Mouse (Mus musculus): Measurements from ENCODE around the gene Afap1.

DNA sequence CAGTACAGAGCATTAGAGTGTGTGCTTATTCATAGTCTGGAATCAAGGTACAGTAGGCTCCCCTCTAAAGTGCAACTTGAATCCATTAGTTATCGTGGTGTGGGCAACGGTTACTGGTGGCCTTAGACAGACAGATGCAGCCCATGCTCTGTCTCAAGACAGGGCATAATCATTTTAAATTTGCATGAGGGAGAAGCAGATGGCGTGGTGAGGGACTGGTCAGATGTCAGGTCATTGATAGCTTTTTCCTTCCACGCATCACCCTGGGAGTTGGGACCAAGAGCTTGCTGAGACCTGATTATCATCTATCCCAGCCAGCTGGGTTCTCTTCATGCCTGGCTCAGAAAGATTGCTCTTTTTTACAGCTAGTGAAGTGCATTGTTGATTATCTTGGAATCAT, 27.0 kb downstream of the Afap1 start:
- TF ChIP-seq CTCF (conservative IDR thresholded peaks at IDR 0.05; ENCODE audit: insufficient read depth, insufficient read length, low read depth, low read length) = no peak
- no peak for TF ChIP-seq POLR2A (IDR thresholded peaks at IDR 0.05; ENCODE audit: low read depth, low read length)

All from kidney, adult 2 months (tissue).